Mouse (Mus musculus) kidney, postnatal 0 days (tissue): ENCODE results near the gene Ankrd65. TPM values are rescaled to one million over a fixed set of nuclear protein-coding genes. Genes with fewer than 3 reads are reported as not detected.
"Not testable (repeated sequence)": the region's sequence is repeated elsewhere in the genome, so short reads cannot be mapped to it uniquely, and the experiment has no call there.

Source experiments
- ATAC-seq: fragments of 200-750 bp; cut with Nextera tagmentation; replicated peaks from 2 replicates; pipeline ENCODE4 v1.8.0; 2017; ENCODE audit warnings: low read depth, moderate number of reproducible peaks, moderate TSS enrichment, moderate library complexity; ENCODE audit not compliant: low FRiP score
- DNase-seq: peaks from one replicate; pipeline ENCODE4 v3.0.0-alpha.2; 2016; ENCODE audit warnings: low spot score
- H3K27ac ChIP-seq: fragments of 300-500 bp; sonication (generic); 2 replicates; pipeline ENCODE4 v1.5.1; 2014; ENCODE audit warnings: mild to moderate bottlenecking
- H3K27me3 ChIP-seq: fragments of 300-500 bp; sonication (generic); 2 replicates; pipeline ENCODE4 v1.6.1; 2014; ENCODE audit warnings: low read length, mixed read lengths; ENCODE audit not compliant: insufficient read depth
- H3K36me3 ChIP-seq: fragments of 300-500 bp; sonication (generic); 2 replicates; pipeline ENCODE4 v1.6.1; 2014; ENCODE audit warnings: low read length, mixed read lengths; ENCODE audit not compliant: insufficient read depth
- H3K4me1 ChIP-seq: fragments of 300-500 bp; sonication (generic); replicated peaks from 2 replicates; pipeline ENCODE4 v1.6.1; 2014; ENCODE audit warnings: antibody characterized with exemption, low read length, mixed read lengths; ENCODE audit not compliant: insufficient read depth
- H3K4me2 ChIP-seq: fragments of 300-500 bp; sonication (generic); 2 replicates; pipeline ENCODE4 v1.6.1; 2014; ENCODE audit warnings: mild to moderate bottlenecking, low read length, moderate library complexity, mixed read lengths
- H3K4me3 ChIP-seq: fragments of 300-500 bp; sonication (generic); replicated peaks from 2 replicates; pipeline ENCODE4 v1.5.1; 2014; ENCODE audit warnings: low read depth, low read length
- H3K9ac ChIP-seq: fragments of 300-500 bp; sonication (generic); 2 replicates; pipeline ENCODE4 v1.6.1; 2014; ENCODE audit warnings: low read depth, low read length
- H3K9me3 ChIP-seq: fragments of 300-500 bp; sonication (generic); replicated peaks from 2 replicates; pipeline ENCODE4 v1.6.1; 2016; ENCODE audit warnings: low read length, inconsistent platforms, mixed read lengths
- CTCF ChIP-seq: IDR thresholded peaks from 2 replicates; pipeline ENCODE4 v1.5.1; 2016; ENCODE audit warnings: antibody characterized with exemption, low read depth, mild to moderate bottlenecking, moderate library complexity
- WGBS: fragments of 180-500 bp; shearing (Covaris S2); extraction: QIAGEN DNeasy Blood & Tissue Kit; methylation state at CpG from one replicate; pipeline ENCODE4 v1.1.7; 2014; 5-methylcytosine and 5-hydroxymethylcytosine counted together
- polyA plus RNA-seq: library from polyadenylated mRNA; unstranded; fragments of >200 nt; fragmentation: Nextera tagmentation; extraction: Ambion mirVana; gene quantifications from 2 replicates; pipeline ENCODE4 v1.2.1, GENCODE M21; 2015

The Ankrd65 gene
- polyA plus RNA-seq: 0.28 and 0.29 TPM in 2 replicates

DNA sequence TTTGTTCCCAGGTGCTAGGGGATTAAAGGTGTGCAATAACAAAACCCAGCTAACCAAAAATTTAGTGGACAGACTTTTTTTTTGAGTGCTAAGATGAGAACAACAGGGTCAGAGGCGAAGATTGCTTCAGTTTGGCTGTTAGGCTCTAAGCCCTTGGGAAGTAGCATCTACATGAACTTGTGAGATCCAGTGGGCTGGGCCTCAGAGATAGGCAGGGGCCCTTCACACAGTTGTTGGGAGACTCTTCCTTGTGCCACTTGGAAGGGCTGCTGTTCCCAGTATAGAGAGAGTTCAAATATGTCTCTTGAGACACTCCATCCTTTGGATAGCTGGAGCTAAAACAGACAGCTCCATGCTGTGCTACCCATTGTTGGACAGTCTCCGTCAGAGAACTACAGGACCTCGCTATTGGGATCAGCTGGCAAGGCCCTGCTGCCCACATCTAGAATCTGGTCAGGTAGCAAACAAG is at the start of gene Ankrd65:
TSS of gene Ankrd65 (plus strand) at position 419 of the 469 bp plus-strand sequence.
- Histone ChIP-seq H3K4me1 (0 out of 2 replicates have a peak, but pooled peaks cover 7% of the 10 kb centered on the region), H3K27ac (no peak within 1 kb of the TSS; the same call in 1 of the 2 replicates), H3K9ac (no peak within 1 kb of the TSS), H3K27me3 (no peaks in the 10 kb centered on the region), H3K9me3 (no peaks in the 10 kb centered on the region), H3K4me2 (0 out of 2 replicates have a peak within 1 kb of the TSS, but pooled peaks have one; percentile 4), H3K36me3 (no peaks in the 10 kb centered on the region), H3K4me3 (no peak within 1 kb of the TSS)
- no peak for TF ChIP-seq CTCF
- ATAC-seq (no peak), DNase-seq (no peak)
- WGBS: 79% methylated on average over 3 of the region's 3 CpGs

- H3K4me2 ChIP-seq, H3K27me3 ChIP-seq, H3K4me1 ChIP-seq, ATAC-seq, H3K9ac ChIP-seq, H3K4me3 ChIP-seq, H3K27ac ChIP-seq, DNase-seq, H3K9me3 ChIP-seq: not testable (repeated sequence)
- 77% methylated on average over 10 of the region's 10 CpGs for WGBS
- H3K36me3 ChIP-seq: peaks cover 49% of the 10 kb centered on the region
Measured at GRCm38 (mm10) chr4:155740681-155741080, 49.6 kb upstream of the Ankrd65 start.

- WGBS: 93% methylated on average over 5 of the region's 5 CpGs
- Histone ChIP-seq H3K4me3 (no peak overlapping the region), H3K4me1 (no peaks in the 10 kb centered on the region), H3K27me3 (no peaks in the 10 kb centered on the region), H3K27ac (no peak overlapping the region), H3K4me2 (no peak overlapping the region), H3K9me3 (no peaks in the 10 kb centered on the region), H3K36me3 (peaks cover 61% of the 10 kb centered on the region), H3K9ac (no peak overlapping the region)
- ATAC-seq (no peak), DNase-seq (no peak)
- TF ChIP-seq CTCF: no peak
Measured at GRCm38 (mm10) chr4:155742684-155743083, 47.6 kb upstream of the Ankrd65 start.

DNA sequence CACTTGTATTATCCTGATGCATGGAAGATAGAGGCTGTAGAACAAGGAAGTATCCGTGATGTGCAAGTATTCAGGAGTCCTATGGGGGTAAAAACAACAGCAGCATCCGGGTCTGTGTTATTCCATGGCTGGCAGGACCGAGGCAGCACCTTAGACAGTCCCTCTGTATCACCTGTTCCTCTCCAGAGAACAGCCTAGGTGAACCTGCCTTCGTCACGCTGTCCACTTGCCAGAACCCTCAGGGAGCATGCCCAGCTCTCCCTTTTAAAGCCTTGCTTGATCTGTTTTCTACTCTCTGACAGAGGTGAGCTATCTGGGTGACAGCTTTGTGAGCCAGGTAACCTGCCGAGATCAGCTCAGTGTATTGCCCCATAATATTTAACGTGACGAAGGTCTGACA is 45.8 kb upstream of the Ankrd65 start:
- Histone ChIP-seq H3K4me3 (no peak overlapping the region), H3K27me3 (no peaks in the 10 kb centered on the region), H3K27ac (no peak overlapping the region), H3K4me1 (no peaks in the 10 kb centered on the region), H3K36me3 (peaks cover 75% of the 10 kb centered on the region), H3K4me2 (no peak overlapping the region), H3K9ac (no peak overlapping the region), H3K9me3 (no peaks in the 10 kb centered on the region)
- no peak for TF ChIP-seq CTCF
- ATAC-seq (no peak), DNase-seq (no peak)
- WGBS: 85% methylated on average over 8 of the region's 8 CpGs

- TF ChIP-seq CTCF: no peak
- no peak for ATAC-seq
- no peak for DNase-seq
- peaks cover 76% of the 10 kb centered on the region for H3K36me3 ChIP-seq
- H3K4me2 ChIP-seq: no peak overlapping the region
- H3K4me3 ChIP-seq: no peak overlapping the region
- H3K9me3 ChIP-seq: no peaks in the 10 kb centered on the region
- H3K4me1 ChIP-seq: no peaks in the 10 kb centered on the region
- no peaks in the 10 kb centered on the region for H3K27me3 ChIP-seq
- no peak overlapping the region for H3K27ac ChIP-seq
- no peak overlapping the region for H3K9ac ChIP-seq
- WGBS: 89% methylated on average over 5 of the region's 5 CpGs
Measured at GRCm38 (mm10) chr4:155745136-155745535, 45.1 kb upstream of the Ankrd65 start.

- H3K36me3 ChIP-seq: peaks cover 72% of the 10 kb centered on the region
- H3K27me3 ChIP-seq: no peaks in the 10 kb centered on the region
- TF ChIP-seq CTCF: no peak
- WGBS: 82% methylated on average over 8 of the region's 8 CpGs
- H3K4me2 ChIP-seq: no peak overlapping the region
- H3K27ac ChIP-seq: no peak overlapping the region
- H3K9me3 ChIP-seq: no peaks in the 10 kb centered on the region
- no peak overlapping the region for H3K4me3 ChIP-seq
- ATAC-seq: no peak
- H3K4me1 ChIP-seq: no peaks in the 10 kb centered on the region
- no peak overlapping the region for H3K9ac ChIP-seq
- DNase-seq: no peak
Measured at GRCm38 (mm10) chr4:155746036-155746548, 44.1 kb upstream of the Ankrd65 start.
